Mouse (Mus musculus): ENCODE measurements at regions not wholly inside any gene's neighbourhood (a gene's known extent, or its start where the extent isn't known, plus 50 kb on each side); places are given as distances from the start of the nearest gene placed in this dataset.

DNA sequence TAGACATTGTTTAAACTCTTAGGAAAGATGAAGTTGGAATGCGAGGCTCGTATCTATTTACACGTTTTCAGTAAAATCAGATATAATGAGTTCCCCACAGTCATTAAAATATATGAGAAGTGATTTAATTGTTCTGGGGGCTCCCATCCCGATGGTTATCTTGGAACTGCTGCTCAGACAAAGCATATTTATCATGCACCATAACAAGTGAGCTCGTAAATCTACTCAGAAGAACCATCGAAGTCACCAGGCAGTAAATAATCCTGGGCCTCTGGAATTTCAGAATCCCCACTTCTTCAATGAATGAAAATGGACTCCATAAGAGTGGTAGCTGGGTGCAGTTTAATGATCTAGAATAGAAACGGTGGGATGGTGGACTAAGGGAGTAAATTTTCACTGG, 725.7 kb downstream of the Fat4 start:
- TF ChIP-seq POLR2A (IDR thresholded peaks at IDR 0.05; ENCODE audit: insufficient read depth, low read length) (no peak), CTCF (IDR thresholded peaks at IDR 0.05; ENCODE audit: low read depth, low read length) (no peak), EP300 (IDR thresholded peaks at IDR 0.05; ENCODE audit: insufficient read depth, low read depth, low read length) (no peak)
